Mouse (Mus musculus): Measurements from ENCODE around the gene Als2. TPM values are rescaled to one million over a fixed set of nuclear protein-coding genes. Genes with fewer than 3 reads are reported as not detected.
A peak's percentile ranks its signal among the peaks of the same experiment; 100 is the strongest.

The Als2 gene
- total RNA-seq, 2 experiments from 2014 or later: 14.4 to 15.1 TPM

GRCm38 (mm10) chr1:59166232-59166905 lies 70.7 kb downstream of the Als2 start:
- DNase-seq: no peak

- DNase-seq: no peak
Measured at GRCm38 (mm10) chr1:59163918-59164317, 73.1 kb downstream of the Als2 start.

- DNase-seq: no peak
Measured at GRCm38 (mm10) chr1:59163030-59163461, 74.0 kb downstream of the Als2 start, which contains the start of gene Mpp4. Mpp4 (minus strand) TSS chr1:59163389.

GRCm38 (mm10) chr1:59162309-59163024 lies 74.6 kb downstream of the Als2 start:
- DNase-seq: no peak

- no peak for DNase-seq
Measured at GRCm38 (mm10) chr1:59161396-59161795, 75.6 kb downstream of the Als2 start.

- no peak for DNase-seq
Measured at GRCm38 (mm10) chr1:59160871-59161270, 76.2 kb downstream of the Als2 start.

GRCm38 (mm10) chr1:59159136-59159535 lies 77.9 kb downstream of the Als2 start:
- DNase-seq: no peak

- DNase-seq: no peak
Measured at GRCm38 (mm10) chr1:59158498-59158897, 78.5 kb downstream of the Als2 start.

GRCm38 (mm10) chr1:59157846-59158245 lies 79.2 kb downstream of the Als2 start:
- DNase-seq: no peak

GRCm38 (mm10) chr1:59152346-59152745 lies 84.7 kb downstream of the Als2 start:
- no peak for DNase-seq

- no peak for DNase-seq
Measured at GRCm38 (mm10) chr1:59150542-59150941, 86.5 kb downstream of the Als2 start.

- no peak for DNase-seq
Measured at GRCm38 (mm10) chr1:59144543-59144942, 92.5 kb downstream of the Als2 start.

GRCm38 (mm10) chr1:59142809-59143208 lies 94.2 kb downstream of the Als2 start:
- DNase-seq: no peak

GRCm38 (mm10) chr1:59134419-59134818 lies 102.6 kb downstream of the Als2 start:
- DNase-seq: no peak

GRCm38 (mm10) chr1:59128879-59129278 lies 108.2 kb downstream of the Als2 start:
- no peak for DNase-seq

- no peak for DNase-seq
Measured at GRCm38 (mm10) chr1:59125558-59125957, 111.5 kb downstream of the Als2 start.

- peak; percentile 90 for DNase-seq
Measured at GRCm38 (mm10) chr1:59119720-59120457, 117.1 kb downstream of the Als2 start, which contains the start of gene Tmem237. Tmem237 (minus strand) TSS chr1:59120408.

Other genes starting within 250 kb of the Als2 start
- gene C2cd6, start 142.3 kb downstream of the Als2 start, total RNA-seq (2021): not detected
- gene Tmem237, start 116.8 kb downstream of the Als2 start, total RNA-seq (2021): 1 to 10 TPM; 2.6 to 3.0 TPM
- under 1 TPM in 1 of 2 experiments, not detected in 1; 0.20 TPM for gene Mpp4, start 73.8 kb downstream of the Als2 start, total RNA-seq (2021)
- under 1 TPM in 1 of 2 experiments, not detected in 1; 0.20 TPM for gene Cdk15, start 19.7 kb upstream of the Als2 start, total RNA-seq (2021)
- gene Fzd7, start 245.2 kb upstream of the Als2 start, total RNA-seq (2021): 10 to 100 TPM; 17.3 to 24.8 TPM

Measured in gastrocnemius, postnatal 25 days (tissue).